8 mouse cellular contexts compared by ENCODE assay signal in genomic region chr13:49652481-49653179, GRCm38 (mm10). TPM values are rescaled to one million over a fixed set of nuclear protein-coding genes. Genes with fewer than 3 reads are reported as not detected.
A peak's percentile ranks its signal among the peaks of the same experiment; 100 is the strongest.
DNase-seq lines count a peak whose midpoint lies in the region; ATAC-seq and TF ChIP-seq lines count a peak whose summit lies in the region.

Cenpp (minus strand) TSS chr13:49652785.
Nol8 (plus strand) TSS chr13:49653078.

- intact Hi-C loops in gastrocnemius, adult 2 months (cut with DNase I), result loop anchor here (5.0 kb wide), 1 partner anchor 325 kb away; no protein-coding TSS in a partner anchor
- intact Hi-C loops in left cerebral cortex, adult 2 months (cut with DNase I), result loop anchor here (5.0 kb wide), 1 partner anchor 310 kb away; the partner anchor contains the start of gene Bicd2

- peak within 1 kb of the TSS; percentile 76 for H3K4me2 ChIP-seq in hindbrain, postnatal 0 days (ENCODE audit: low read depth, low read length)

- no peaks in the 10 kb centered on the region for H3K27me3 ChIP-seq in hindbrain, postnatal 0 days (ENCODE audit: insufficient read depth, low read length)

- no peak for TF ChIP-seq CTCF in gastrocnemius, adult 2 months (IDR thresholded peaks at IDR 0.05)
- peak; percentile 31 for TF ChIP-seq CTCF in hindbrain, postnatal 0 days (IDR thresholded peaks at IDR 0.05; ENCODE audit: low read depth)
- TF ChIP-seq CTCF in left cerebral cortex, adult 2 months (IDR thresholded peaks at IDR 0.05), result peak; percentile 1

- peak; percentile 96 for ATAC-seq in common myeloid progenitor, adult 5-6 weeks (replicated peaks; ENCODE audit: low read depth, poor library complexity, severe bottlenecking)
- ATAC-seq in hindbrain, postnatal 0 days, result peak; percentile 100
- ATAC-seq in megakaryocyte, adult 5-6 weeks (ENCODE audit: poor library complexity, severe bottlenecking), result peak; percentile 97

- peaks cover 6% of the 10 kb centered on the region; the same call in 1 of the 2 replicates for H3K4me1 ChIP-seq in hindbrain, postnatal 0 days (ENCODE audit: insufficient read depth, low read length)

- H3K9ac ChIP-seq in hindbrain, postnatal 0 days (replicated peaks; ENCODE audit: low read length), result peak within 1 kb of the TSS; percentile 39

- H3K4me3 ChIP-seq in gastrocnemius, adult 2 months, result peak within 1 kb of the TSS; percentile 79
- H3K4me3 ChIP-seq in hindbrain, postnatal 0 days (ENCODE audit: low read length), result peak within 1 kb of the TSS; percentile 82
- peak within 1 kb of the TSS; percentile 89 for H3K4me3 ChIP-seq in left cerebral cortex, adult 2 months

- H3K27ac ChIP-seq in gastrocnemius, adult 2 months, result peak within 1 kb of the TSS; percentile 93
- peak within 1 kb of the TSS; percentile 32; the same call in 1 of the 2 replicates for H3K27ac ChIP-seq in hindbrain, postnatal 0 days
- peak within 1 kb of the TSS; percentile 71 for H3K27ac ChIP-seq in left cerebral cortex, adult 2 months

- H3K9me3 ChIP-seq in hindbrain, postnatal 0 days (ENCODE audit: low read length), result no peaks in the 10 kb centered on the region

- under 1% methylated on average over 67 of the region's 68 CpGs for WGBS in hindbrain, postnatal 0 days

- DNase-seq in ZHBTc4 (ENCODE audit: low read depth, low spot score), result peak; percentile 100
- DNase-seq in gastrocnemius, adult 2 months, result peak; percentile 100
- DNase-seq in hindbrain, postnatal 0 days (ENCODE audit: low spot score), result peak; percentile 100
- DNase-seq in left cerebral cortex, adult 2 months (ENCODE audit: extremely low spot score in 1 of 2, low spot score in 2 of 2), result peak; percentile 100
- peak; percentile 99 to 100 for DNase-seq in right cerebral cortex, adult 2 months (ENCODE audit: low spot score in 2 of 2)
- DNase-seq in urinary bladder, postnatal 14 days (ENCODE audit: low spot score), result peak; percentile 100

- H3K36me3 ChIP-seq in hindbrain, postnatal 0 days (ENCODE audit: insufficient read depth, low read length), result no peaks in the 10 kb centered on the region

RNA-seq across cellular contexts. Expression of gene Cenpp, which starts in this region (rescaled TPM):
- total RNA-seq in common myeloid progenitor, adult 5-6 weeks (2017), result 31.6 and 40.2 TPM in 2 replicates
- under 1 TPM; 0.79 to 0.86 TPM for total RNA-seq in gastrocnemius, adult 2 months (2021)
- 2.4 and 5.5 TPM in 2 replicates for total RNA-seq in hindbrain, postnatal 0 days (2014; rRNA removed)
- polyA plus RNA-seq in hindbrain, postnatal 0 days (2015; fragmentation: Nextera tagmentation; extraction: Ambion mirVana), result 9.7 and 10.2 TPM in 2 replicates
- total RNA-seq in left cerebral cortex, adult 2 months (2021), result 1 to 10 TPM in 1 of 2 experiments, under 1 TPM in 1; 0.51 to 1.5 TPM
- 21.0 and 23.3 TPM in 2 replicates for total RNA-seq in megakaryocyte, adult 5-6 weeks (2015)
- 16.5 and 18.7 TPM in 2 replicates for total RNA-seq in megakaryocyte, adult 5-6 weeks (2017)

RNA-seq across cellular contexts. Expression of gene Nol8, which starts in this region (rescaled TPM):
- total RNA-seq in common myeloid progenitor, adult 5-6 weeks (2017), result 55.2 and 79.7 TPM in 2 replicates
- 10 to 100 TPM; 12.8 to 13.1 TPM for total RNA-seq in gastrocnemius, adult 2 months (2021)
- total RNA-seq in hindbrain, postnatal 0 days (2014; rRNA removed), result 5.4 and 5.7 TPM in 2 replicates
- polyA plus RNA-seq in hindbrain, postnatal 0 days (2015; fragmentation: Nextera tagmentation; extraction: Ambion mirVana), result 13.6 and 13.8 TPM in 2 replicates
- 10 to 100 TPM; 27.0 to 28.1 TPM for total RNA-seq in left cerebral cortex, adult 2 months (2021)
- 15.8 and 18.0 TPM in 2 replicates for total RNA-seq in megakaryocyte, adult 5-6 weeks (2015)
- 16.6 and 17.3 TPM in 2 replicates for total RNA-seq in megakaryocyte, adult 5-6 weeks (2017)

Comparison
In these comparisons a context has a peak if more than half of its experiments do, and no peak if none do; other contexts are left out.
1. Peak in every context shown above with its lines: DNase-seq, ATAC-seq, H3K4me3 ChIP-seq and H3K27ac ChIP-seq.
2. H3K27ac ChIP-seq: peak in every context shown above with its lines; median percentile 93 in gastrocnemius, adult 2 months; 71 in left cerebral cortex, adult 2 months; 32 in hindbrain, postnatal 0 days.